Mouse (Mus musculus) splenic B cell, adult 2 months (primary cell): Measurements from ENCODE around the gene Hoxa7.

Source experiments
- DNase-seq: peaks from one replicate; pipeline ENCODE4 v3.0.0-alpha.2; 2011; ENCODE audit warnings: low read depth, low spot score
- H3K27me3 ChIP-seq: 2 replicates; pipeline ENCODE4 v1.6.1; 2012; ENCODE audit warnings: mild to moderate bottlenecking, low read length, moderate library complexity, mixed read lengths; ENCODE audit not compliant: control insufficient read depth, poor library complexity, insufficient read depth, severe bottlenecking
- H3K36me3 ChIP-seq: 2 replicates; pipeline ENCODE4 v1.6.1; 2012; ENCODE audit warnings: mild to moderate bottlenecking, low read length, moderate library complexity, mixed read lengths; ENCODE audit not compliant: control insufficient read depth, poor library complexity, insufficient read depth, severe bottlenecking

The Hoxa7 gene

GRCm38 (mm10) chr6:52168191-52169055 lies 53.2 kb downstream of the Hoxa7 start:
- no peaks in the 10 kb centered on the region for H3K36me3 ChIP-seq
- H3K27me3 ChIP-seq, result no peaks in the 10 kb centered on the region
- no peak for DNase-seq

- Histone ChIP-seq H3K27me3 (no peaks in the 10 kb centered on the region), H3K36me3 (no peaks in the 10 kb centered on the region)
- DNase-seq, result no peak
Measured at GRCm38 (mm10) chr6:52167736-52168161, 53.9 kb downstream of the Hoxa7 start.

GRCm38 (mm10) chr6:52167176-52167575 lies 54.5 kb downstream of the Hoxa7 start:
- H3K36me3 ChIP-seq, result no peaks in the 10 kb centered on the region
- no peaks in the 10 kb centered on the region for H3K27me3 ChIP-seq
- DNase-seq, result no peak

GRCm38 (mm10) chr6:52166431-52167077 lies 55.1 kb downstream of the Hoxa7 start:
- Histone ChIP-seq H3K36me3 (no peaks in the 10 kb centered on the region), H3K27me3 (no peaks in the 10 kb centered on the region)
- DNase-seq, result no peak

GRCm38 (mm10) chr6:52165441-52166370 lies 55.9 kb downstream of the Hoxa7 start:
- no peaks in the 10 kb centered on the region for H3K36me3 ChIP-seq
- DNase-seq, result no peak
- peaks cover 4% of the 10 kb centered on the region for H3K27me3 ChIP-seq

GRCm38 (mm10) chr6:52164626-52165440 lies 56.8 kb downstream of the Hoxa7 start, which contains the start of gene Hoxa2:
Hoxa2 (minus strand) TSS chr6:52164831.
- H3K36me3 ChIP-seq, result no peaks in the 10 kb centered on the region
- DNase-seq, result no peak
- H3K27me3 ChIP-seq, result peaks cover 4% of the 10 kb centered on the region
